Mouse (Mus musculus): ENCODE measurements around the gene Tspan15.

DNA sequence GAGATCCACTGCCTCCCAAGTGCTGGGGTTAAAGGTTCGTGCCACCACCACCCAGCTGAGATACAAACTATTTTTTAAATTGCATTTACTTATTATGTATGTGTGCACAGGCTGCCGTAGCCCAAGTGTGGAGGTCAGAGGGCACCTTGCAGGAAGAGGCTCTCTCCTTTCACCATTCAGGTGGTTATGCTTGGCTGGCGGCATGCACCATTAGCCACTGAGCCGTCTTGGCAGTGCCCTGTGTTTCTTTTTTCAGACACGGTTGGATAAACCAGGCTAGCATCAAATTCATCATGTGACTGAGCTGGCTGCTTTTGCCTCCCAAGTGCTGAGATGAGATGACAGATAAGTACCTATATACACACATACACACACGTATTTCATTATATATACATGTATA is 8.2 kb upstream of the Tspan15 start:
- TF ChIP-seq POLR2A (IDR thresholded peaks at IDR 0.05; ENCODE audit: control insufficient read depth, low read depth, low read length): no peak
- TF ChIP-seq CTCF (IDR thresholded peaks at IDR 0.05; ENCODE audit: control insufficient read depth, insufficient read depth, insufficient replicate concordance, low read depth, low read length): no peak
